Comparison of ENCODE assay signal across 15 mouse cellular contexts in the genomic region with DNA sequence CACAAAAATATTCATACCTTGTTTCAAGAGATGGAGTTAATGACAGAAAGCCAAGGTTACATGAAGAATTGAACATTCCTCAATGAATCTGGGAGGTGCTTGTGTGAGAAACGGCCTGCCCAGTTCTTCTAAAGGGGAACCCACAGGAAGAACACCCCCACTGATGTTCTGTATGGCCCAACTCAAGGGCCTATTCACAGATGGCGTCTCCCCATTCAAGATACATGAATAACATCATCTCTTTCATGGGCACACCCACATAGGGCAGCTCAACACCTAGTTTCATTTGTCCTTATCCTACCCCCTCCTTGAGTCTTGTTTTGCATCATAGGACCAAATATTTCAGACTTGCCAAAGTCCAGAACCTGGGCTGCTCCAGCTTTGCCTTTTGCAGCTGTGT.
"Had no signal": no experiment of that assay in that cellular context is flagged by ENCODE, and none has a peak within 500 bp of the region (broad histone marks: within the 10 kb centered on the region; RNA-seq: fewer than 3 reads in every experiment).

No protein-coding gene starts in this region.

- H3K4me2 ChIP-seq: neural tube, embryonic 15.5 days; stomach, embryonic 15.5 days had no signal

- H3K9ac ChIP-seq: neural tube, embryonic 15.5 days; stomach, embryonic 15.5 days had no signal

- H3K9me3 ChIP-seq: neural tube, embryonic 15.5 days; stomach, embryonic 15.5 days had no signal

- H3K27me3 ChIP-seq: neural tube, embryonic 15.5 days; stomach, embryonic 15.5 days had no signal

- H3K4me1 ChIP-seq: stomach, embryonic 15.5 days had no signal

- H3K27ac ChIP-seq: neural tube, embryonic 15.5 days; stomach, embryonic 15.5 days; stomach, postnatal 0 days had no signal

- H3K36me3 ChIP-seq: neural tube, embryonic 15.5 days had no signal

- DNase-seq: retina, postnatal 1 day; right cerebral cortex, adult 18-20 months; right cerebral cortex, postnatal 14 days; right cerebral cortex, postnatal 25 days; right cerebral cortex, postnatal 4 days; spleen, adult 18-20 months; thymus, adult 18-20 months; thymus, adult 2 months; thymus, postnatal 14 days; thymus, postnatal 25 days; thymus, postnatal 36 days; thymus, postnatal 4 days had no signal

- H3K4me3 ChIP-seq: neural tube, embryonic 15.5 days; stomach, embryonic 15.5 days had no signal
